Mouse (Mus musculus): Measurements from ENCODE around the gene Nol7.

Nol7 gene

GRCm38 (mm10) chr13:43428436-43428835, 30.2 kb downstream of the Nol7 start:
- DNase-seq (ENCODE audit: low spot score in 2 of 2), result no peak

GRCm38 (mm10) chr13:43433395-43433794, 35.2 kb downstream of the Nol7 start:
- no peak for DNase-seq (ENCODE audit: low spot score in 2 of 2)

GRCm38 (mm10) chr13:43440376-43440775, 42.2 kb downstream of the Nol7 start:
- DNase-seq (ENCODE audit: low spot score in 2 of 2), result no peak

- DNase-seq (ENCODE audit: low spot score in 2 of 2), result no peak
Measured at GRCm38 (mm10) chr13:43442551-43442950, 44.4 kb downstream of the Nol7 start.

GRCm38 (mm10) chr13:43443706-43444105, 45.5 kb downstream of the Nol7 start:
- no peak for DNase-seq (ENCODE audit: low spot score in 2 of 2)

- no peak for DNase-seq (ENCODE audit: low spot score in 2 of 2)
Measured at GRCm38 (mm10) chr13:43444717-43445116, 46.5 kb downstream of the Nol7 start.

GRCm38 (mm10) chr13:43445754-43446153, 47.6 kb downstream of the Nol7 start:
- no peak for DNase-seq (ENCODE audit: low spot score in 2 of 2)

GRCm38 (mm10) chr13:43447721-43448120, 49.5 kb downstream of the Nol7 start:
- no peak for DNase-seq (ENCODE audit: low spot score in 2 of 2)

- no peak for DNase-seq (ENCODE audit: low spot score in 2 of 2)
Measured at GRCm38 (mm10) chr13:43450686-43451085, 52.5 kb downstream of the Nol7 start.

GRCm38 (mm10) chr13:43452177-43452576, 54.0 kb downstream of the Nol7 start:
- no peak for DNase-seq (ENCODE audit: low spot score in 2 of 2)

- DNase-seq (ENCODE audit: low spot score in 2 of 2), result no peak
Measured at GRCm38 (mm10) chr13:43452843-43453605, 54.8 kb downstream of the Nol7 start.

GRCm38 (mm10) chr13:43454431-43454830, 56.2 kb downstream of the Nol7 start:
- DNase-seq (ENCODE audit: low spot score in 2 of 2), result no peak

All from frontal cortex, postnatal 14 days (tissue).